Comparison of ENCODE assay signal across 22 mouse cellular contexts in genomic region chr17:66409070-66409605, GRCm38 (mm10). TPM values are rescaled to one million over a fixed set of nuclear protein-coding genes. Genes with fewer than 3 reads are reported as not detected.
A peak's percentile ranks its signal among the peaks of the same experiment; 100 is the strongest.
DNase-seq lines count a peak whose midpoint lies in the region; ATAC-seq and TF ChIP-seq lines count a peak whose summit lies in the region.
"Had no signal": no experiment of that assay in that cellular context is flagged by ENCODE, and none has a peak within 500 bp of the region (broad histone marks: within the 10 kb centered on the region; RNA-seq: fewer than 3 reads in every experiment).

No protein-coding gene starts in this region.

- H3K27me3 ChIP-seq in hindbrain, embryonic 10.5 days (ENCODE audit: insufficient read depth, poor library complexity, severe bottlenecking): no peaks in the 10 kb centered on the region
- no peaks in the 10 kb centered on the region for H3K27me3 ChIP-seq in hindbrain, postnatal 0 days (ENCODE audit: insufficient read depth, low read length)
- no peaks in the 10 kb centered on the region for H3K27me3 ChIP-seq in lung, embryonic 14.5 days (ENCODE audit: insufficient read depth, low read length)
- H3K27me3 ChIP-seq in midbrain, embryonic 11.5 days (ENCODE audit: control insufficient read depth, insufficient read depth, low read length): no peaks in the 10 kb centered on the region
- H3K27me3 ChIP-seq in midbrain, embryonic 16.5 days (ENCODE audit: control insufficient read depth, insufficient read depth, low read depth, low read length): no peaks in the 10 kb centered on the region
- no peaks in the 10 kb centered on the region; the same call in 1 of the 2 replicates for H3K27me3 ChIP-seq in stomach, embryonic 15.5 days (replicated peaks)
- H3K27me3 ChIP-seq: CH12.LX; embryonic facial prominence, embryonic 15.5 days; hindbrain, embryonic 13.5 days; Patski had no signal

- no peak overlapping the region for H3K4me2 ChIP-seq in hindbrain, postnatal 0 days (ENCODE audit: low read depth, low read length)
- no peak overlapping the region for H3K4me2 ChIP-seq in lung, embryonic 14.5 days
- no peak overlapping the region for H3K4me2 ChIP-seq in midbrain, embryonic 11.5 days
- H3K4me2 ChIP-seq in midbrain, embryonic 16.5 days (ENCODE audit: low read length): no peak overlapping the region
- no peak overlapping the region for H3K4me2 ChIP-seq in stomach, embryonic 15.5 days
- H3K4me2 ChIP-seq: embryonic facial prominence, embryonic 15.5 days; hindbrain, embryonic 13.5 days had no signal

- H3K4me1 ChIP-seq in hindbrain, embryonic 10.5 days (replicated peaks): peaks cover 89% of the 10 kb centered on the region
- peaks cover 9% of the 10 kb centered on the region; the same call in 1 of the 2 replicates for H3K4me1 ChIP-seq in hindbrain, postnatal 0 days (ENCODE audit: insufficient read depth, low read length)
- peaks cover 35% of the 10 kb centered on the region for H3K4me1 ChIP-seq in lung, embryonic 14.5 days (ENCODE audit: insufficient read depth)
- H3K4me1 ChIP-seq in midbrain, embryonic 11.5 days (ENCODE audit: control insufficient read depth, insufficient read depth, low read length): peaks cover 56% of the 10 kb centered on the region
- H3K4me1 ChIP-seq in midbrain, embryonic 16.5 days (ENCODE audit: control insufficient read depth, insufficient read depth, low read length): peaks cover 24% of the 10 kb centered on the region
- peaks cover 14% of the 10 kb centered on the region for H3K4me1 ChIP-seq in stomach, embryonic 15.5 days

- DNase-seq in hindbrain, embryonic 10.5 days (ENCODE audit: low spot score): no peak
- DNase-seq in hindbrain, postnatal 0 days (ENCODE audit: low spot score): no peak
- peak; percentile 90 for DNase-seq in lung, embryonic 14.5 days
- no peak for DNase-seq in lung, postnatal 4 days
- DNase-seq in midbrain, embryonic 11.5 days (ENCODE audit: low spot score, missing footprints): peak; percentile 35
- no peak for DNase-seq in thymus, postnatal 25 days
- DNase-seq: adrenal gland, postnatal 25 days; cerebellum, postnatal 36 days; gastrocnemius, postnatal 10 days; heart, adult 18-20 months; heart, postnatal 10 days; heart, postnatal 4 days had no signal

- no peak overlapping the region for H3K9ac ChIP-seq in hindbrain, postnatal 0 days (replicated peaks; ENCODE audit: low read length)
- no peak overlapping the region for H3K9ac ChIP-seq in lung, embryonic 14.5 days
- H3K9ac ChIP-seq in midbrain, embryonic 11.5 days (ENCODE audit: low read length): no peak overlapping the region
- no peak overlapping the region for H3K9ac ChIP-seq in midbrain, embryonic 16.5 days (ENCODE audit: low read depth, low read length)
- no peak overlapping the region for H3K9ac ChIP-seq in stomach, embryonic 15.5 days
- H3K9ac ChIP-seq: embryonic facial prominence, embryonic 15.5 days; hindbrain, embryonic 13.5 days had no signal

- TF ChIP-seq CTCF in hindbrain, postnatal 0 days (IDR thresholded peaks at IDR 0.05; ENCODE audit: low read depth): no peak
- TF ChIP-seq CTCF in lung, embryonic 14.5 days (IDR thresholded peaks at IDR 0.05; ENCODE audit: low read depth): no peak

- no peak for ATAC-seq in hindbrain, postnatal 0 days
- peak; percentile 68 for ATAC-seq in lung, embryonic 14.5 days (ENCODE audit: insufficient read depth)
- ATAC-seq in midbrain, embryonic 11.5 days (ENCODE audit: low FRiP score): no peak
- no peak for ATAC-seq in midbrain, embryonic 16.5 days
- ATAC-seq in stomach, embryonic 15.5 days (ENCODE audit: insufficient read depth, low FRiP score, low read depth): peak; percentile 34
- ATAC-seq: activated CD4-positive, CD25-positive, alpha-beta regulatory T cell, adult 4 months; forebrain, embryonic 16.5 days; Patski had no signal

- 83% methylated on average over 9 of the region's 9 CpGs for WGBS in hindbrain, embryonic 10.5 days
- WGBS in hindbrain, postnatal 0 days: 77% methylated on average over 9 of the region's 9 CpGs
- WGBS in lung, embryonic 14.5 days: 39% methylated on average over 9 of the region's 9 CpGs
- WGBS in midbrain, embryonic 11.5 days: 90% methylated on average over 9 of the region's 9 CpGs
- 90% methylated on average over 9 of the region's 9 CpGs for WGBS in midbrain, embryonic 16.5 days
- 31% methylated on average over 9 of the region's 9 CpGs for WGBS in stomach, embryonic 15.5 days

- 0 out of 2 replicates have a peak overlapping the region, but pooled peaks have one; percentile 45 for H3K27ac ChIP-seq in hindbrain, embryonic 10.5 days
- no peak overlapping the region for H3K27ac ChIP-seq in hindbrain, postnatal 0 days
- peak overlapping the region; percentile 71; the same call in 1 of the 2 replicates for H3K27ac ChIP-seq in lung, embryonic 14.5 days (ENCODE audit: low read depth)
- no peak overlapping the region for H3K27ac ChIP-seq in midbrain, embryonic 11.5 days (ENCODE audit: low read depth, low read length)
- no peak overlapping the region for H3K27ac ChIP-seq in midbrain, embryonic 16.5 days (ENCODE audit: low read length)
- peak overlapping the region; percentile 26 for H3K27ac ChIP-seq in stomach, embryonic 15.5 days
- H3K27ac ChIP-seq: embryonic facial prominence, embryonic 15.5 days; heart, embryonic 10.5 days; hindbrain, embryonic 13.5 days had no signal

- peaks cover 32% of the 10 kb centered on the region for H3K36me3 ChIP-seq in hindbrain, embryonic 10.5 days
- H3K36me3 ChIP-seq in hindbrain, postnatal 0 days (ENCODE audit: insufficient read depth, low read length): no peaks in the 10 kb centered on the region
- no peaks in the 10 kb centered on the region for H3K36me3 ChIP-seq in lung, embryonic 14.5 days (ENCODE audit: insufficient read depth)
- peaks cover 2% of the 10 kb centered on the region for H3K36me3 ChIP-seq in midbrain, embryonic 11.5 days (ENCODE audit: control insufficient read depth, insufficient read depth, low read length)
- H3K36me3 ChIP-seq in midbrain, embryonic 16.5 days (ENCODE audit: control insufficient read depth, insufficient read depth, low read length): no peaks in the 10 kb centered on the region
- no peaks in the 10 kb centered on the region for H3K36me3 ChIP-seq in stomach, embryonic 15.5 days
- H3K36me3 ChIP-seq: embryonic facial prominence, embryonic 15.5 days; heart, embryonic 10.5 days had no signal

- no peak overlapping the region for H3K4me3 ChIP-seq in hindbrain, embryonic 10.5 days
- H3K4me3 ChIP-seq in hindbrain, postnatal 0 days (ENCODE audit: low read length): no peak overlapping the region
- H3K4me3 ChIP-seq in lung, embryonic 14.5 days (ENCODE audit: low read depth, low read length): no peak overlapping the region
- H3K4me3 ChIP-seq in midbrain, embryonic 11.5 days (ENCODE audit: low read depth, low read length): no peak overlapping the region
- H3K4me3 ChIP-seq in midbrain, embryonic 16.5 days (ENCODE audit: low read depth, low read length): no peak overlapping the region
- no peak overlapping the region for H3K4me3 ChIP-seq in stomach, embryonic 15.5 days (replicated peaks)
- H3K4me3 ChIP-seq: embryonic facial prominence, embryonic 15.5 days; erythroblast, embryonic 14.5 days; heart, embryonic 10.5 days; hindbrain, embryonic 13.5 days had no signal

- no peaks in the 10 kb centered on the region for H3K9me3 ChIP-seq in hindbrain, embryonic 10.5 days
- no peaks in the 10 kb centered on the region for H3K9me3 ChIP-seq in hindbrain, postnatal 0 days (ENCODE audit: low read length)
- no peaks in the 10 kb centered on the region for H3K9me3 ChIP-seq in lung, embryonic 14.5 days (ENCODE audit: low read depth, low read length)
- H3K9me3 ChIP-seq in midbrain, embryonic 11.5 days (ENCODE audit: control insufficient read depth, low read length): no peaks in the 10 kb centered on the region
- H3K9me3 ChIP-seq in midbrain, embryonic 16.5 days (replicated peaks; ENCODE audit: control insufficient read depth, low read length, poor library complexity, severe bottlenecking): no peaks in the 10 kb centered on the region
- H3K9me3 ChIP-seq in stomach, embryonic 15.5 days: no peaks in the 10 kb centered on the region
- H3K9me3 ChIP-seq: embryonic facial prominence, embryonic 15.5 days; heart, embryonic 10.5 days; hindbrain, embryonic 13.5 days had no signal

RNA-seq across cellular contexts. Expression of gene Mtcl1, which starts 40.4 kb away (rescaled TPM):
- polyA plus RNA-seq in hindbrain, embryonic 10.5 days (2016; fragmentation: Nextera tagmentation; extraction: Ambion mirVana): 52.8 and 89.7 TPM in 2 replicates
- total RNA-seq in hindbrain, postnatal 0 days (2014; rRNA removed): 27.0 and 29.1 TPM in 2 replicates
- polyA plus RNA-seq in hindbrain, postnatal 0 days (2015; fragmentation: Nextera tagmentation; extraction: Ambion mirVana): 13.8 and 14.7 TPM in 2 replicates
- 10.7 and 14.3 TPM in 2 replicates for polyA plus RNA-seq in lung, embryonic 14.5 days (2014; fragmentation: Nextera tagmentation; extraction: Ambion mirVana)
- polyA plus RNA-seq in midbrain, embryonic 11.5 days (2014; fragmentation: Nextera tagmentation; extraction: Ambion mirVana): 43.5 and 47.3 TPM in 2 replicates
- 29.4 and 34.7 TPM in 2 replicates for polyA plus RNA-seq in midbrain, embryonic 16.5 days (2015; fragmentation: Nextera tagmentation; extraction: Ambion mirVana)
- 6.1 and 7.2 TPM in 2 replicates for polyA plus RNA-seq in stomach, embryonic 15.5 days (2015; fragmentation: Nextera tagmentation; extraction: Ambion mirVana)
- total RNA-seq: CH12.LX had no signal
- polyA plus RNA-seq: activated CD4-positive, CD25-positive, alpha-beta regulatory T cell, adult 4 months; erythroblast, embryonic 14.5 days had no signal

Comparison
In these comparisons a context has a peak if more than half of its experiments do, and no peak if none do; other contexts are left out.
1. DNase-seq: peak in lung, embryonic 14.5 days (single experiment) and midbrain, embryonic 11.5 days (single experiment); none in hindbrain, embryonic 10.5 days (single experiment), hindbrain, postnatal 0 days (single experiment), lung, postnatal 4 days (0 of 2) and thymus, postnatal 25 days (single experiment).
2. H3K27ac ChIP-seq: peak in hindbrain, embryonic 10.5 days (single experiment), lung, embryonic 14.5 days (single experiment) and stomach, embryonic 15.5 days (single experiment); none in hindbrain, postnatal 0 days (single experiment), midbrain, embryonic 11.5 days (single experiment) and midbrain, embryonic 16.5 days (single experiment).
3. ATAC-seq: peak in lung, embryonic 14.5 days (single experiment) and stomach, embryonic 15.5 days (single experiment); none in hindbrain, postnatal 0 days (single experiment), midbrain, embryonic 11.5 days (single experiment) and midbrain, embryonic 16.5 days (single experiment).